Mouse (Mus musculus): ENCODE measurements around the gene Kcmf1. TPM values are rescaled to one million over a fixed set of nuclear protein-coding genes. Genes with fewer than 3 reads are reported as not detected.
A peak's percentile ranks its signal among the peaks of the same experiment; 100 is the strongest.

The Kcmf1 gene
- polyA plus RNA-seq, 1 experiment from 2014 or later = 23.8 TPM

DNA sequence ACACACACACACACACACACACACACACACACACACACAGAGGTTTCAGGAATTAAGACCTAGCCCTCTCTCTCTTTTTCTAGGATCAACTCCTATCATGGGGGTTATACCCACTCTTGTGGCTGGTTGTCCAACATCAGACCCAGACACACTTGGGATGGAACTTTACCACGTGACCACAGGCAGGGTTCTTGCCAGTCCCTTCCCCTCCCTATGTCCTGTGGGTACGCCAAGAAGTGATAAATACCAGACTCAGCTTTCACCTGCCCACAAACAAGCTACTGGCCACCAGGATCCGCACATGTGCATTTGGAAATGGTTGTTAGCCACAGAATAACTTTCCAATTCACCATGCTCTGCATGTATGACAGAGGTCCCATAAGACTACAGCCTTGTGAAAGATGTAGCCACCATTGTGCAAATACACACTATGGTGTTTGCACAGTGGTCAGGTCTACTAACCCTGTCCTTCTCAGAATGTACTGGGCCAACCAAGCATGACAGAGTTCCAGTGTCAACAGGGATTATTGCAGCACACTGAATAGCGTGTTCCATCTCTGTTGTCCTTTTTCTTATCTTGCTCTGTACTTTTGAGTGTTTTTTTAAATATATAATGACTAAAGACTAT, 90.1 kb downstream of the Kcmf1 start:
- no peaks in the 10 kb centered on the region for H3K27me3 ChIP-seq (replicated peaks; ENCODE audit: control insufficient read depth, insufficient read depth, low read length)
- no peaks in the 10 kb centered on the region for H3K4me1 ChIP-seq (ENCODE audit: control insufficient read depth, insufficient read depth, low read length)
- H3K4me2 ChIP-seq (ENCODE audit: low read depth, low read length) = no peak overlapping the region
- no peak overlapping the region for H3K9ac ChIP-seq (ENCODE audit: low read depth, low read length)
- no peaks in the 10 kb centered on the region for H3K36me3 ChIP-seq (ENCODE audit: control insufficient read depth, insufficient read depth, low read length)
- no peak for ATAC-seq
- no peak overlapping the region for H3K27ac ChIP-seq (ENCODE audit: low read length)
- H3K4me3 ChIP-seq (ENCODE audit: low read length) = no peak overlapping the region
- 64% methylated on average over 4 of the region's 4 CpGs for WGBS
- no peaks in the 10 kb centered on the region for H3K9me3 ChIP-seq (ENCODE audit: control insufficient read depth, low read length)

GRCm38 (mm10) chr6:72808342-72808741, 91.4 kb downstream of the Kcmf1 start:
- H3K4me1 ChIP-seq (ENCODE audit: control insufficient read depth, insufficient read depth, low read length) = no peaks in the 10 kb centered on the region
- H3K4me2 ChIP-seq (ENCODE audit: low read depth, low read length) = no peak overlapping the region
- 48% methylated on average over 3 of the region's 3 CpGs for WGBS
- no peak overlapping the region for H3K27ac ChIP-seq (ENCODE audit: low read length)
- H3K36me3 ChIP-seq (ENCODE audit: control insufficient read depth, insufficient read depth, low read length) = no peaks in the 10 kb centered on the region
- no peak overlapping the region for H3K9ac ChIP-seq (ENCODE audit: low read depth, low read length)
- H3K4me3 ChIP-seq (ENCODE audit: low read length) = no peak overlapping the region
- H3K9me3 ChIP-seq (ENCODE audit: control insufficient read depth, low read length) = no peaks in the 10 kb centered on the region
- peak; percentile 67 for ATAC-seq
- no peaks in the 10 kb centered on the region for H3K27me3 ChIP-seq (replicated peaks; ENCODE audit: control insufficient read depth, insufficient read depth, low read length)

GRCm38 (mm10) chr6:72803669-72804068, 96.1 kb downstream of the Kcmf1 start:
- H3K9ac ChIP-seq (ENCODE audit: low read depth, low read length) = no peak overlapping the region
- H3K9me3 ChIP-seq (ENCODE audit: control insufficient read depth, low read length) = no peaks in the 10 kb centered on the region
- no peak overlapping the region for H3K27ac ChIP-seq (ENCODE audit: low read length)
- no peak overlapping the region for H3K4me3 ChIP-seq (ENCODE audit: low read length)
- no peaks in the 10 kb centered on the region for H3K27me3 ChIP-seq (replicated peaks; ENCODE audit: control insufficient read depth, insufficient read depth, low read length)
- H3K36me3 ChIP-seq (ENCODE audit: control insufficient read depth, insufficient read depth, low read length) = no peaks in the 10 kb centered on the region
- no peaks in the 10 kb centered on the region for H3K4me1 ChIP-seq (ENCODE audit: control insufficient read depth, insufficient read depth, low read length)
- no peak overlapping the region for H3K4me2 ChIP-seq (ENCODE audit: low read depth, low read length)
- WGBS = 84% methylated on average over 6 of the region's 6 CpGs
- ATAC-seq = no peak

DNA sequence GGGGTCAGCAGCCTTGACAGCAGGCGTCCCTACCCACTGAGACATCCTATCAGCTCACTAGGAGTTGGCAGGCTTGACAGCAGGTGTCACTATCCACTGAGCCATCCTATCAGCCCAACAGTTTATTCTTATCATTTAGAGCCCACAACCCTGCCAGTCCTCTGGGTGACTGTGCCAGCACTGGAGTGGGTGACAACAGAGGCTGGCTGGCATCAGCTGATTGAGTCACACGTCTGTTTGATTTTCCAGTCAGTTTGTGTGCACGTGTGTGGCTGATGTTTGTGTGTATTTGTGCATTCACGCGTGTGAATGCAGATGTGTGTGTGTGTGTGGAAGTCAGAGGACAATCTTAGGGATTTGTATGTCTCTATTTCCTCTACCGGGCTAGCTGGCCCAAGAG, 97.7 kb downstream of the Kcmf1 start:
- H3K4me1 ChIP-seq (ENCODE audit: control insufficient read depth, insufficient read depth, low read length) = no peaks in the 10 kb centered on the region
- H3K27me3 ChIP-seq (replicated peaks; ENCODE audit: control insufficient read depth, insufficient read depth, low read length) = no peaks in the 10 kb centered on the region
- no peak overlapping the region for H3K4me3 ChIP-seq (ENCODE audit: low read length)
- H3K36me3 ChIP-seq (ENCODE audit: control insufficient read depth, insufficient read depth, low read length) = no peaks in the 10 kb centered on the region
- H3K27ac ChIP-seq (ENCODE audit: low read length) = no peak overlapping the region
- no peaks in the 10 kb centered on the region for H3K9me3 ChIP-seq (ENCODE audit: control insufficient read depth, low read length)
- H3K9ac ChIP-seq (ENCODE audit: low read depth, low read length) = no peak overlapping the region
- WGBS = 87% methylated on average over 6 of the region's 6 CpGs
- ATAC-seq = no peak
- H3K4me2 ChIP-seq (ENCODE audit: low read depth, low read length) = no peak overlapping the region

DNA sequence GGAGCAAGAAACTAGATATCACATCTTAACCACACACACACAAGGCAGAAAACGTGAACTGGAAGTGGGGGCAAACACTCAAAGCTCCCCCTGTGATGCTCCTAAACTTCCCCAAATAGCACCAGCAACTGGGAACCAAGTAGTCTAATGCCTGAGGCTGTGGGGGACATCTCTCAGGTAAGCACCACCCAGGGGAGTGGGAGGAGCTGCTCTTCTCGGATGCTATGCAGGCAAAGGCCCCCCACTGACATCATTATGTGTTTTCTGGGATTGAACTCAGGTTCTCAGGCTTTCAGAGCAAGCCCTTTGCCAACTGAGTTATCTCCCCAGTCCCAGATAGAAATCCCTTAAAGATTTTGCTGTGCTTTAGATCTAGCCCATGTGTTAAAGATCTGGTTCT, 99.1 kb downstream of the Kcmf1 start:
- H3K9ac ChIP-seq (ENCODE audit: low read depth, low read length) = no peak overlapping the region
- H3K36me3 ChIP-seq (ENCODE audit: control insufficient read depth, insufficient read depth, low read length) = no peaks in the 10 kb centered on the region
- 49% methylated on average over 2 of the region's 2 CpGs for WGBS
- no peak for ATAC-seq
- no peaks in the 10 kb centered on the region for H3K9me3 ChIP-seq (ENCODE audit: control insufficient read depth, low read length)
- no peaks in the 10 kb centered on the region for H3K4me1 ChIP-seq (ENCODE audit: control insufficient read depth, insufficient read depth, low read length)
- no peak overlapping the region for H3K4me3 ChIP-seq (ENCODE audit: low read length)
- no peak overlapping the region for H3K4me2 ChIP-seq (ENCODE audit: low read depth, low read length)
- no peak overlapping the region for H3K27ac ChIP-seq (ENCODE audit: low read length)
- H3K27me3 ChIP-seq (replicated peaks; ENCODE audit: control insufficient read depth, insufficient read depth, low read length) = no peaks in the 10 kb centered on the region

- no peaks in the 10 kb centered on the region for H3K27me3 ChIP-seq (replicated peaks; ENCODE audit: control insufficient read depth, insufficient read depth, low read length)
- H3K4me2 ChIP-seq (ENCODE audit: low read depth, low read length) = no peak overlapping the region
- H3K27ac ChIP-seq (ENCODE audit: low read length) = no peak overlapping the region
- H3K36me3 ChIP-seq (ENCODE audit: control insufficient read depth, insufficient read depth, low read length) = no peaks in the 10 kb centered on the region
- H3K4me3 ChIP-seq (ENCODE audit: low read length) = no peak overlapping the region
- no peaks in the 10 kb centered on the region for H3K9me3 ChIP-seq (ENCODE audit: control insufficient read depth, low read length)
- ATAC-seq = no peak
- no peaks in the 10 kb centered on the region for H3K4me1 ChIP-seq (ENCODE audit: control insufficient read depth, insufficient read depth, low read length)
- H3K9ac ChIP-seq (ENCODE audit: low read depth, low read length) = no peak overlapping the region
Measured at GRCm38 (mm10) chr6:72797763-72798162, 102.0 kb downstream of the Kcmf1 start.

DNA sequence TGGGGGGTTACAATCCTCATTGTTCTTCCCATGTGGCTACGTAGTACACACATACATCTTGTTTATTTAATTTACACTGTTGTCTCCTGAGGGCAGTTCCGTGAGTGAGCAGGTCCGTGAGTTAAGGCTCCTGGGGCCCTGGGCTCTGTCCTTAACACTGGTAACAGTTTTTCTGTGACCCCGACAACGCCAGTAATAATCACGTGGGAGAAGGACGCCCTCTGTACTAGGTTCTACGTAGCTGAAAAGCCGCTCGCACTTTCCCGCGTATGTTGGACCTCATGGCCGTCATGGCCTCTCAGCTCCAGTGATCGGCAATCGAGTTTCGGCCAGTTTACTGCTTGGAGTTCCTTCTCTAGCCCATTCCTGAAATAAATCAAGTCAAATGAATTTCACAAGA, 104.3 kb downstream of the Kcmf1 start:
- no peaks in the 10 kb centered on the region for H3K36me3 ChIP-seq (ENCODE audit: control insufficient read depth, insufficient read depth, low read length)
- WGBS = 52% methylated on average over 16 of the region's 16 CpGs
- H3K9me3 ChIP-seq (ENCODE audit: control insufficient read depth, low read length) = no peaks in the 10 kb centered on the region
- no peak overlapping the region for H3K4me2 ChIP-seq (ENCODE audit: low read depth, low read length)
- H3K4me3 ChIP-seq (ENCODE audit: low read length) = no peak overlapping the region
- no peaks in the 10 kb centered on the region for H3K4me1 ChIP-seq (ENCODE audit: control insufficient read depth, insufficient read depth, low read length)
- no peak for ATAC-seq
- no peak overlapping the region for H3K27ac ChIP-seq (ENCODE audit: low read length)
- H3K9ac ChIP-seq (ENCODE audit: low read depth, low read length) = no peak overlapping the region
- H3K27me3 ChIP-seq (replicated peaks; ENCODE audit: control insufficient read depth, insufficient read depth, low read length) = no peaks in the 10 kb centered on the region

GRCm38 (mm10) chr6:72794870-72795269, 104.9 kb downstream of the Kcmf1 start:
- Histone ChIP-seq H3K9me3 (ENCODE audit: control insufficient read depth, low read length) (no peaks in the 10 kb centered on the region), H3K4me2 (ENCODE audit: low read depth, low read length) (no peak overlapping the region), H3K27ac (ENCODE audit: low read length) (no peak overlapping the region), H3K4me1 (ENCODE audit: control insufficient read depth, insufficient read depth, low read length) (peaks cover 2% of the 10 kb centered on the region; the same call in 1 of the 2 replicates), H3K27me3 (replicated peaks; ENCODE audit: control insufficient read depth, insufficient read depth, low read length) (no peaks in the 10 kb centered on the region), H3K9ac (ENCODE audit: low read depth, low read length) (no peak overlapping the region), H3K4me3 (ENCODE audit: low read length) (no peak overlapping the region), H3K36me3 (ENCODE audit: control insufficient read depth, insufficient read depth, low read length) (no peaks in the 10 kb centered on the region)
- WGBS = 45% methylated on average over 7 of the region's 7 CpGs
- ATAC-seq = peak; percentile 66; the same call in 1 of the 2 replicates

GRCm38 (mm10) chr6:72792641-72793040, 107.1 kb downstream of the Kcmf1 start:
- ATAC-seq = no peak
- no peaks in the 10 kb centered on the region for H3K27me3 ChIP-seq (replicated peaks; ENCODE audit: control insufficient read depth, insufficient read depth, low read length)
- no peak overlapping the region for H3K9ac ChIP-seq (ENCODE audit: low read depth, low read length)
- WGBS = 95% methylated on average over 8 of the region's 8 CpGs
- H3K27ac ChIP-seq (ENCODE audit: low read length) = no peak overlapping the region
- H3K4me3 ChIP-seq (ENCODE audit: low read length) = no peak overlapping the region
- H3K36me3 ChIP-seq (ENCODE audit: control insufficient read depth, insufficient read depth, low read length) = no peaks in the 10 kb centered on the region
- H3K4me1 ChIP-seq (ENCODE audit: control insufficient read depth, insufficient read depth, low read length) = peaks cover 5% of the 10 kb centered on the region; the same call in 1 of the 2 replicates
- H3K9me3 ChIP-seq (ENCODE audit: control insufficient read depth, low read length) = no peaks in the 10 kb centered on the region
- H3K4me2 ChIP-seq (ENCODE audit: low read depth, low read length) = no peak overlapping the region

Measured in intestine, embryonic 16.5 days (tissue).